Mouse (Mus musculus): ENCODE results near the gene H2al1m. TPM values are rescaled to one million over a fixed set of nuclear protein-coding genes. Genes with fewer than 3 reads are reported as not detected.
A peak's percentile ranks its signal among the peaks of the same experiment; 100 is the strongest.
"Not testable (repeated sequence)": the region's sequence is repeated elsewhere in the genome, so short reads cannot be mapped to it uniquely, and the experiment has no call there.

H2al1m gene
- polyA plus RNA-seq, 1 experiment from 2014 or later, result 1.1 TPM

DNA sequence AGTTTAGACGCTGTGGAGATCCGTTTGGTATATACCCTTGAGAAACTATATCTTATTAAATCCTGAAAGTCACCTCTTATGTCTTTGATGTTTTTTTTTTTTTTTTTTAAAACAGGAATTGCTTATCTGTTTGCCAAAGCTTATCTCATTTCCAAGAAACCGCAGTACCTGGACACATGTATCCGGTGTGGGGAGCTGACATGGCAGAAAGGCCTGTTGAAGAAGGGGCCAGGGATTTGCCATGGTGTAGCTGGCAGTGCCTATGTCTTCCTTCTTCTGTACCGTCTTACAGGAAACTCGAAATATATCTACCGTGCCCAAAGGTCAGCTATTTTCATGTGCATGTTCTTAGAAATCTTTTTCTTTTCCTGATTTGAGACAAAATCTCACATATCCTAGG lies 25.7 kb upstream of the H2al1m start:
- Histone ChIP-seq H3K27ac (ENCODE audit: low read length) (no peak overlapping the region), H3K4me1 (ENCODE audit: control insufficient read depth, insufficient read depth, low read length) (no peaks in the 10 kb centered on the region), H3K4me2 (replicated peaks; ENCODE audit: low read depth, low read length) (no peak overlapping the region), H3K36me3 (ENCODE audit: control insufficient read depth, insufficient read depth, low read length) (no peaks in the 10 kb centered on the region), H3K4me3 (ENCODE audit: low read depth, low read length) (no peak overlapping the region), H3K27me3 (ENCODE audit: control insufficient read depth, insufficient read depth, low read length) (no peaks in the 10 kb centered on the region), H3K9me3 (ENCODE audit: control insufficient read depth, low read depth, low read length) (no peaks in the 10 kb centered on the region), H3K9ac (replicated peaks; ENCODE audit: low read depth, low read length) (no peak overlapping the region)
- WGBS, result 81% methylated on average over 7 of the region's 7 CpGs
- no peak for ATAC-seq (ENCODE audit: insufficient number of reproducible peaks, insufficient read depth, low FRiP score, low read depth)

DNA sequence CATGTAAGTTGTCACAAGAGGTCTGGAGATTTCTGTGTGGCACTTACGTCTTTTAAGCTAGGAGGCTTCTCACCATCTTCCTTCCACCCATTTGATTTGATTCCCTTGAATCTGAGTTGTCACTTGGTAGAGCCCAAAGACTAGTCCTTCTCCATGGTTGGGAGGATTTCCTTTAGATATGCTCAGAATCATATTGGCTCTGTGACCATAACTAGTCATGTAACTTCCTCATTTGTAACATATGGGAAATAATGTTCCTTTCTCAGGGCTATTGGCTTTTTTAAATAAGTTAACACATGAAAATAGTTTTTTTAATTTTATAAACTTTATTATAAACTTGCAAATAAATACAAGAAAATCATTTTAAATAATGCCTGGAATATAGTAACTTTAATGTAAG lies 24.3 kb upstream of the H2al1m start:
- H3K27me3 ChIP-seq (ENCODE audit: control insufficient read depth, insufficient read depth, low read length), result no peaks in the 10 kb centered on the region
- H3K27ac ChIP-seq (ENCODE audit: low read length), result no peak overlapping the region
- no peaks in the 10 kb centered on the region for H3K4me1 ChIP-seq (ENCODE audit: control insufficient read depth, insufficient read depth, low read length)
- WGBS, result 77% methylated on average over 1 of the region's 1 CpGs
- ATAC-seq (ENCODE audit: insufficient number of reproducible peaks, insufficient read depth, low FRiP score, low read depth), result no peak
- no peaks in the 10 kb centered on the region for H3K9me3 ChIP-seq (ENCODE audit: control insufficient read depth, low read depth, low read length)
- H3K9ac ChIP-seq (replicated peaks; ENCODE audit: low read depth, low read length), result no peak overlapping the region
- no peak overlapping the region for H3K4me3 ChIP-seq (ENCODE audit: low read depth, low read length)
- no peaks in the 10 kb centered on the region for H3K36me3 ChIP-seq (ENCODE audit: control insufficient read depth, insufficient read depth, low read length)
- H3K4me2 ChIP-seq (replicated peaks; ENCODE audit: low read depth, low read length), result no peak overlapping the region

DNA sequence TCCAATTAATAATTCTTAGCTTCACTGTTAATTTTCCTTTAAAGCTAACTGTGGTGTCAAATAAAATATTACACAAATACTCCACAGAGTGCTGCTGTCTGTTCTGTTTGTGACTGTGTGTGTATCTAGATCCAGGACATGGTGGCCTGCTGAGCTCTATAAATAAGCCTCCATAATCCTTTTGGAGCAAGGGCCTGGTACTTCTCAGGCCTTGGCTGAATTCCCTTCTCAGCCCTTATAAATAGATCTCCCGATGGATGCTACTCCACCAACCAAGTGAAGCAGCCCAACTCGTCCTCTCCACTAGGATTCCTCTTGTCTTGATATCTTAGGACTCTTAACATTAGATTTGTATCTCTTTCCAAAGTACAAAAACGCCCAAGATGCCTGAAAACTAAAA lies 12.5 kb upstream of the H2al1m start:
- Histone ChIP-seq H3K4me2 (replicated peaks; ENCODE audit: low read depth, low read length) (no peak overlapping the region), H3K4me3 (ENCODE audit: low read depth, low read length) (no peak overlapping the region), H3K4me1 (ENCODE audit: control insufficient read depth, insufficient read depth, low read length) (no peaks in the 10 kb centered on the region), H3K27me3 (ENCODE audit: control insufficient read depth, insufficient read depth, low read length) (no peaks in the 10 kb centered on the region), H3K27ac (ENCODE audit: low read length) (no peak overlapping the region), H3K9me3 (ENCODE audit: control insufficient read depth, low read depth, low read length) (no peaks in the 10 kb centered on the region), H3K9ac (replicated peaks; ENCODE audit: low read depth, low read length) (no peak overlapping the region), H3K36me3 (ENCODE audit: control insufficient read depth, insufficient read depth, low read length) (no peaks in the 10 kb centered on the region)
- no peak for ATAC-seq (ENCODE audit: insufficient number of reproducible peaks, insufficient read depth, low FRiP score, low read depth)
- 62% methylated on average over 3 of the region's 3 CpGs for WGBS

DNA sequence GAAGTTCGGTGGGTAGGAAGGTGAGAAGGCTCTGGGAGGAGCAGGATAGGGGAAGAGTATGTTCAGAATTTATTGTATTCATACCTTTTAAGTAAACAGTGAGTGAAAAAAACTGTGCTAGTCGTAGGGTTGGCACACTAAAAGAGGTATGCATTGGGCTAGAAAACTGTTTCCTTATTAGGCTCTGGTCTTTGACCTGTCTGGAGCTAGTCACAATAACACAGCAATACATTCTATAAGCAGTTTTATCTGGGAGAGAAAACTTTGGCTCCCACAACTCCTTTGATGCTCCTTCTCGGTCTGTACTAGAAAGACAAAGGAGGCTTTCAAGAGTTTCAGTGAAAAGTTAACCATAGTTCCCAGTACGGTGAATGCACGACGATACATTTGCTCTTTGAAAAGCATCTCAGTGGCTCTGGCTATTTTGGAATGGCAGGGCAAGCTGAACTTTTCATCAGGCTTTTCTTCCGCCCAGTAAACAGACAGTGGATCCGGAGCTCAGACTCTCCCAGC lies 11.6 kb upstream of the H2al1m start:
- no peaks in the 10 kb centered on the region for H3K27me3 ChIP-seq (ENCODE audit: control insufficient read depth, insufficient read depth, low read length)
- H3K4me2 ChIP-seq (replicated peaks; ENCODE audit: low read depth, low read length), result peak overlapping the region; percentile 39
- ATAC-seq (ENCODE audit: insufficient number of reproducible peaks, insufficient read depth, low FRiP score, low read depth), result no peak; the same call in 1 of the 2 replicates
- no peak overlapping the region; the same call in 1 of the 2 replicates for H3K9ac ChIP-seq (replicated peaks; ENCODE audit: low read depth, low read length)
- H3K4me3 ChIP-seq (ENCODE audit: low read depth, low read length), result peak overlapping the region; percentile 44
- no peaks in the 10 kb centered on the region for H3K36me3 ChIP-seq (ENCODE audit: control insufficient read depth, insufficient read depth, low read length)
- H3K27ac ChIP-seq (ENCODE audit: low read length), result no peak overlapping the region
- no peaks in the 10 kb centered on the region for H3K4me1 ChIP-seq (ENCODE audit: control insufficient read depth, insufficient read depth, low read length)
- WGBS, result 24% methylated on average over 8 of the region's 8 CpGs
- H3K9me3 ChIP-seq (ENCODE audit: control insufficient read depth, low read depth, low read length), result no peaks in the 10 kb centered on the region

DNA sequence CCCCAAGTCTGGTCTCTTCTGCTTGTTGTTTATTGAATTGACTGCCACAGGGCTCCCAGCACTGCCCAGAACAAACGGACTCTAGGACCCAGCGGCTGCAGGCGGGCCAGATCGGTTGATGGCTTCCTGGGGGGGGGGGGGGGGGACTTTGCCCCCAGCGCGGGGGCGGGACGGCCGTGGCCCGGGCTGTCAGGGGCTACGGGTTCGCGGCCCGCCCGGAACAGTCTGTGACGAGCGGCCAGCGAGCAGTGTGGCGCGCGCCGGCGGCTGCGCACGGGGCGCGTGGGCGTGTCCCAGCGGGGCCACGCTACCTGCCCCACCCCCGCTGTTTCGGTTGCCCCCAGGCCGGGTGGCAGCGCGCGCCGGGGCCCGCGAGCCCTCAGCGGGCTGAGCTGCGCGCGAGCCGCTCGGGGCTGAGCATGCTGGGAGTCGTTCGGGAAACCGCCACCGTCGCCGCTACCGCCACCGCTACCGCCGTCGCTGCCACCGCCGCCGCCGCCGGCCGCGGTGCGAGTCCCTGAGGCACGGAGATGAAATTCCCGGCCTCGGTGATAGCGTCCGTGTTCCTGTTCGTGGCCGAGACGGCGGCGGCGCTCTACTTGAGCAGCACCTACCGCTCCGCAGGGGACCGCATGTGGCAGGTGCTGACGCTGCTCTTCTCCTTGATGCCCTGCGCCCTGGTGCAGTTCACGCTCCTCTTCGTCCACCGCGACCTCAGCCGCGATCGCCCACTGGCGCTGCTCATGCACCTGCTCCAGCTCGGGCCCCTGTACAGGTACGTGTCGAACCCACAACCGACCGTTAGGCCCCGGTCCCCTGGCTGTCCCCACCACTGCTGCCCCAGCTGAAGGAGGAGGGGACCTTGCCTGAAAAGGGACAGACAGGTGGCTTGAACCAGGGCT lies 10.9 kb upstream of the H2al1m start, which contains the start of gene Xk:
Xk (plus strand) TSS at position 297 of the 902 bp plus-strand sequence.
- WGBS, result 13% methylated on average over 44 of the region's 94 CpGs
- peak within 1 kb of the TSS; percentile 39 for H3K4me2 ChIP-seq (replicated peaks; ENCODE audit: low read depth, low read length)
- peak within 1 kb of the TSS; percentile 18; the same call in 1 of the 2 replicates for H3K9ac ChIP-seq (replicated peaks; ENCODE audit: low read depth, low read length)
- no peaks in the 10 kb centered on the region for H3K9me3 ChIP-seq (ENCODE audit: control insufficient read depth, low read depth, low read length)
- H3K27ac ChIP-seq (ENCODE audit: low read length), result no peak within 1 kb of the TSS
- H3K4me1 ChIP-seq (ENCODE audit: control insufficient read depth, insufficient read depth, low read length), result no peaks in the 10 kb centered on the region
- H3K4me3 ChIP-seq (ENCODE audit: low read depth, low read length), result peak within 1 kb of the TSS; percentile 44
- no peaks in the 10 kb centered on the region for H3K36me3 ChIP-seq (ENCODE audit: control insufficient read depth, insufficient read depth, low read length)
- H3K27me3 ChIP-seq (ENCODE audit: control insufficient read depth, insufficient read depth, low read length), result no peaks in the 10 kb centered on the region
- peak; percentile 87; the same call in 1 of the 2 replicates for ATAC-seq (ENCODE audit: insufficient number of reproducible peaks, insufficient read depth, low FRiP score, low read depth)

DNA sequence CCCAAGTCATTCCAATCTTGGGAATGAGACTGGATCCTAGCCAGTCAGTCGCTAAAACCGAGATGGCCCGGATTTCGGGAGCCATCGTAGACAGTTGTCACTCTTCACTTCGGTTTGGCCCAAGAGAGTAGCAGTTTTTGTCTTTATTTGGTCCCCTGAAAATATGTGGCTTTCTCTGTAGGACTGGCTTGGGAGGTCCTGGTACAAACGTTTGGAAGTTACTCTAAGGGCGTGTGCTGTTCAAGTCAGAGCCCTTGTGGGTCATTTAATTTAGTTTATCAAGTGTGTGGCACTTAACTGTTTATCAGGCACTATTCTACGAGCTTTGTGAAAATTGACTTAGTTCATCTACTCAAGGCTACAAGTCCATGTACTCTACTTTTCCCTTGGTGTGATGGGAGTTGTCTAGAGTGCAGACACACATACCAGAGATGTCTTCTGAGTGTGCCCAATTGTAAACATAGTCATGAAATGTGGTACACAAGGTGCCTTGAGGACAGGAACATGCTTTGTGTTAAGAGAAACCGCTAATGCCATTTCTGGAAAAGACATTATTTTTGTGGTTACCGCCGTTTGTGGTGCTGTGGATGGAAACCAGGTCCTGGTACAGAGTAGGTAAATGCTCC lies 10.1 kb upstream of the H2al1m start:
- WGBS, result 68% methylated on average over 12 of the region's 12 CpGs
- no peak for ATAC-seq (ENCODE audit: insufficient number of reproducible peaks, insufficient read depth, low FRiP score, low read depth)
- Histone ChIP-seq H3K9ac (replicated peaks; ENCODE audit: low read depth, low read length) (no peak overlapping the region), H3K4me1 (ENCODE audit: control insufficient read depth, insufficient read depth, low read length) (no peaks in the 10 kb centered on the region), H3K4me3 (ENCODE audit: low read depth, low read length) (peak overlapping the region; percentile 44; the same call in 1 of the 2 replicates), H3K9me3 (ENCODE audit: control insufficient read depth, low read depth, low read length) (no peaks in the 10 kb centered on the region), H3K27ac (ENCODE audit: low read length) (no peak overlapping the region), H3K27me3 (ENCODE audit: control insufficient read depth, insufficient read depth, low read length) (no peaks in the 10 kb centered on the region), H3K4me2 (replicated peaks; ENCODE audit: low read depth, low read length) (peak overlapping the region; percentile 39), H3K36me3 (ENCODE audit: control insufficient read depth, insufficient read depth, low read length) (no peaks in the 10 kb centered on the region)

DNA sequence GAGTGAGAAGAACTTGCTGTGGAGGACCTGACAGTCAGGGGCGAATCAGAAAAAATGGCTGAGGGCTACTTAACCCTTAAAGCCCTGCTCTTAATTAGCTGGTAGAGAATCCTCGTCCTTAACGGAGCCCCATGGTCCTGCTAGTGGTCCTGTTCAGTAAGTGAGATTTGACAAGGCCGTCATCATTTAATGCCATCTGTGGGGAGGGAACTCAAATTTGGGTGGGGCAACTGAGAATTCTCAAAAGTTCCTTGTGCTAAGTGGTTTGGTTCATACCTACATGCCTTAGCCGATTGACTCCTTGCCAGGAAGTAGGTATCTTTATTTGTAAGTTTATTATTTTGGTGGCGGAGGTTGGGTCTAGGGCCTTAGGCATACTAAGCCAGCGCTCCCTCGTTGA lies 9.2 kb upstream of the H2al1m start:
- ATAC-seq (ENCODE audit: insufficient number of reproducible peaks, insufficient read depth, low FRiP score, low read depth), result no peak
- H3K36me3 ChIP-seq (ENCODE audit: control insufficient read depth, insufficient read depth, low read length), result no peaks in the 10 kb centered on the region

DNA sequence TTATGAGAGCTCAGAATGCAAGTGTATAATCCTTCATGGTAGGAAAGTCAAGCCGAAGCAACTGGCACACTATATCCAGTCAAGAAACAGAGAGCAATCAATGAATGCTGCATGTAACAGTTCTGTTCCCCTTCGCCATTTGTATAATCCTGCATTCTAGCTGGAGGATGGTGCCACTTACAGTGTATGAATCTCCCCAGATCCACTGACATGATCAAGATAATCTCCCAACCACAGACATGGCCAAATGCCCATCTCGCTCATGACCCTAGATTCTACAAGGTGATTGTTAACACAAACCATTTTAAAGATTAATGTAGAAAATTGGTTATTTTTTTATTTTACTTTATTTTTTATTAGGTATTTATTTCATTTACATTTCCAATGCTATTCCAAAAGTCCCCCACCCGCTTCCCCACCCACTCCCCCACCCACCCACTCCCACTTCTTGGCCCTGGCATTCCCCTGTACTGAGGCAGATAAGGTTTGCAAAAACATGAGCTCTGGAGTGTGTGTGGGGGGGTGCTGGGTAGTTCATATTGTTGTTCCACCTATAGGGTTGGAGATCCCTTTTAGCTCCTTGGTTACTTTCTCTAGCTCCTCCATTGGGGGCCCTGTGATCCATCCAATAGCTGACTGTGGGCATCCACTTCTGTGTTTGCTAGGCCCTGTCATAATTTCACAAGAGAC lies 9.7 kb downstream of the H2al1m start:
- H3K4me1 ChIP-seq (ENCODE audit: control insufficient read depth, insufficient read depth, low read length); H3K9ac ChIP-seq (replicated peaks; ENCODE audit: low read depth, low read length); H3K36me3 ChIP-seq (ENCODE audit: control insufficient read depth, insufficient read depth, low read length); H3K27ac ChIP-seq (ENCODE audit: low read length); H3K9me3 ChIP-seq (ENCODE audit: control insufficient read depth, low read depth, low read length); H3K4me3 ChIP-seq (ENCODE audit: low read depth, low read length); H3K27me3 ChIP-seq (ENCODE audit: control insufficient read depth, insufficient read depth, low read length); ATAC-seq (ENCODE audit: insufficient number of reproducible peaks, insufficient read depth, low FRiP score, low read depth); H3K4me2 ChIP-seq (replicated peaks; ENCODE audit: low read depth, low read length): not testable (repeated sequence)
- WGBS, result 86% methylated on average over 3 of the region's 4 CpGs

More for the DNA sequence above, 9.2 kb upstream of the H2al1m start:
- Histone ChIP-seq H3K9me3 (ENCODE audit: control insufficient read depth, low read depth, low read length) (no peaks in the 10 kb centered on the region), H3K4me1 (ENCODE audit: control insufficient read depth, insufficient read depth, low read length) (no peaks in the 10 kb centered on the region), H3K27me3 (ENCODE audit: control insufficient read depth, insufficient read depth, low read length) (no peaks in the 10 kb centered on the region), H3K27ac (ENCODE audit: low read length) (no peak overlapping the region), H3K4me2 (replicated peaks; ENCODE audit: low read depth, low read length) (no peak overlapping the region), H3K4me3 (ENCODE audit: low read depth, low read length) (no peak overlapping the region), H3K9ac (replicated peaks; ENCODE audit: low read depth, low read length) (no peak overlapping the region)
- WGBS, result 74% methylated on average over 8 of the region's 8 CpGs
